Mouse (Mus musculus) Muller cell, postnatal 12 days (primary cell): ENCODE measurements around the gene Slc25a23.
"Not testable (repeated sequence)": the region's sequence is repeated elsewhere in the genome, so short reads cannot be mapped to it uniquely, and the experiment has no call there.

Experiments
- DNase-seq: peaks from one replicate; pipeline ENCODE4 v3.0.0-alpha.2; 2015; ENCODE audit errors: inconsistent ontology term

The Slc25a23 gene

GRCm38 (mm10) chr17:57076916-57077315 lies 17.3 kb upstream of the Slc25a23 start:
- no peak for DNase-seq

GRCm38 (mm10) chr17:57070699-57071098 lies 11.0 kb upstream of the Slc25a23 start:
- no peak for DNase-seq

- DNase-seq, result no peak
These were observed 10.6 kb upstream of the Slc25a23 start for GRCm38 (mm10) chr17:57070272-57070671.

GRCm38 (mm10) chr17:57066908-57067307 lies 7.2 kb upstream of the Slc25a23 start:
- DNase-seq, result no peak

- DNase-seq, result no peak
These were observed 3.4 kb upstream of the Slc25a23 start for GRCm38 (mm10) chr17:57063031-57063430.

GRCm38 (mm10) chr17:57062548-57062947 lies 2.9 kb upstream of the Slc25a23 start:
- peak; percentile 9 for DNase-seq

GRCm38 (mm10) chr17:57062011-57062521 lies 2.4 kb upstream of the Slc25a23 start:
- no peak for DNase-seq

- no peak for DNase-seq
These were observed 1.4 kb upstream of the Slc25a23 start for GRCm38 (mm10) chr17:57061069-57061468.

GRCm38 (mm10) chr17:57060231-57060801 lies 653 bp upstream of the Slc25a23 start:
- peak; percentile 95 for DNase-seq

GRCm38 (mm10) chr17:57058891-57059485 lies 675 bp downstream of the Slc25a23 start, which contains the start of gene Crb3:
TSS of gene Crb3 (plus strand) at chr17:57059105.
- peak; percentile 27 for DNase-seq

- no peak for DNase-seq
These were observed 3.4 kb downstream of the Slc25a23 start for GRCm38 (mm10) chr17:57056246-57056645.

GRCm38 (mm10) chr17:57051679-57052078 lies 8.0 kb downstream of the Slc25a23 start:
- not testable (repeated sequence) for DNase-seq

GRCm38 (mm10) chr17:57048816-57049215 lies 10.8 kb downstream of the Slc25a23 start:
- no peak for DNase-seq

- DNase-seq, result no peak
These were observed 12.3 kb downstream of the Slc25a23 start for GRCm38 (mm10) chr17:57047406-57047805.

- DNase-seq, result no peak
These were observed 18.1 kb downstream of the Slc25a23 start, which contains the start of gene Slc25a41 for GRCm38 (mm10) chr17:57041554-57041953. TSS of gene Slc25a41 (minus strand) at chr17:57041654.

- no peak for DNase-seq
These were observed 20.7 kb downstream of the Slc25a23 start for GRCm38 (mm10) chr17:57038978-57039377.

GRCm38 (mm10) chr17:57032854-57033253 lies 26.8 kb downstream of the Slc25a23 start:
- no peak for DNase-seq

GRCm38 (mm10) chr17:57031661-57032420 lies 27.8 kb downstream of the Slc25a23 start:
- peak; percentile 100 for DNase-seq

- peak; percentile 52 for DNase-seq
These were observed 28.6 kb downstream of the Slc25a23 start, which contains the start of gene Khsrp for GRCm38 (mm10) chr17:57030931-57031660. TSS of gene Khsrp (minus strand) at chr17:57031522.

GRCm38 (mm10) chr17:57029691-57030090 lies 30.0 kb downstream of the Slc25a23 start:
- DNase-seq, result peak; percentile 23

GRCm38 (mm10) chr17:57027471-57027870 lies 32.2 kb downstream of the Slc25a23 start:
- DNase-seq, result no peak

GRCm38 (mm10) chr17:57020960-57021359 lies 38.7 kb downstream of the Slc25a23 start:
- DNase-seq, result no peak
